Mouse (Mus musculus): ENCODE measurements around the gene Ech1.

The Ech1 gene

DNA sequence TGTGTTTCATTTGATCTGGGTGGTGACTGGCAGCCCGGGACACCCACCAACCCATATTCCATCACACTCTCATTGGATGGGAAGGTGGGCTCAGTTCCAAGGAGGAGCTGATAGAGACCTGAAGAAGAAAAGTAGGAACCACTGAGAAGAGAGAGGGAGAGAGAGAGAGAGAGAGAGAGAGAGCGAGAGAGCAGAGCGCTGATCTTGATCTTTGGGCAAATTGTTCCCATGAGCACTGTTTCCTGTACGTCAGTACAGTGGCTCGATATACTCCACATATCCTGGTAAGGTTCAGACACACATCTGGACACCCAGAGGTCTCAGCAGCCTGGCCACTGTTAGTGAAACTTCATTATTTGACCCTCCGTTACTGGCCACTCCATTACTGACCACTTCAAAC, 38.5 kb downstream of the Ech1 start, which contains the start of gene Lgals7:
TSS of gene Lgals7 (plus strand) at position 314 of the 400 bp plus-strand sequence.
- DNase-seq: no peak

DNA sequence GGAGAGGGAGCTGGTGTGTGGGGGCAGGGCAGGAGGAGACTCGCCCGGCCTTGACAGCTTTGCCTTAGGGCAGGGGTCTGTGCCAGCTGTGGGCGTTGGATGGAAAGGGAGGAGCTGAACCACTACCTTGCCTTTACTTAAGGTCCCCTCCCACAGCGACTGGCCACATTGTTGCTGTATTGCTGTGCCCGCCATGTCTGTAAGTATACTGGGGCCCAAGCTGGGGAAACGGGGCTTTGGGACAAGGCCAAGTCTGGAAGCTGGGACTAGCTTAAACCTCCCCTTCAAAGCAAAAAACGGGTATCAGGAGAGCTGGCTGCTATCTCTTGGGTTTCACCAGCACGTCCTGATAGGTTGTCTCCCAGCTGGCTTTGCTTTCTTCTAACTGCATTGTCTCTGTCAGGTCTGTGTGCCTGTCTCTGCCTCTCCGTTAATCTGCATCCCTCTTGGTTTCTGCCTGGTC, 39.3 kb downstream of the Ech1 start:
- no peak for DNase-seq

DNA sequence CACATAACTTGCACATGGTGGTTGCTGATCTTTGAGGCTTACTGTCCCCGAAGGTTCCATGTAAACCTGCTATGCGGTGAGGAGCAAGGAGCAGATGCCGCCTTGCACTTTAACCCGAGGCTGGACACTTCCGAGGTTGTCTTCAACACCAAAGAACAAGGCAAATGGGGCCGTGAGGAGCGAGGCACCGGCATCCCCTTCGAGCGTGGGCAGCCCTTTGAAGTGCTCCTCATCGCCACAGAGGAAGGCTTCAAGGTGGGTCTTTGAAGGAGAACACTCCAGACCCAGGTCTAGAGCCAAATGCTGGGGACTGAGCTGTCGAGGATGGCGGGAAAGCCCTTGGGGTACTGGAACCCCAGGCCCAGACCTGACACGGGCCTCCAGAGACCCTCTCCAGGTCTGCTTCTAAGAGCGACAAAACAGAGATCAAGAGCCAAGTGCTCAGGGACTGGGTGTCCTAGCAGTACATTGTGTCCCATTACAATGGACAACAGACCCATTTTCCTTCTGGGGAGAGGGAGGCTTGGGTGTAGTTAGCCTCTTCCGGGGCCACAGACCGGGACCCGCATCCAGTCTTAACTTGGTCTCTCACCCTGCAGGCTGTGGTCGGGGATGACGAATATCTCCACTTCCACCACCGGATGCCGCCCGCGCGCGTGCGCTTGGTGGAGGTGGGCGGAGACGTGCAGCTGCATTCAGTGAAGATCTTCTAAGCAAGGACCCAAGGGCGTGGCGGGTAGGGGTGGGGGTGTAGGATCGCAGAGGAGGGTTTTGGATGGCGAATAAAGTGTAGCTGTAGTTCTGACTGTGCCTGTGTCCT, 40.7 kb downstream of the Ech1 start:
- peak; percentile 99 for DNase-seq

DNA sequence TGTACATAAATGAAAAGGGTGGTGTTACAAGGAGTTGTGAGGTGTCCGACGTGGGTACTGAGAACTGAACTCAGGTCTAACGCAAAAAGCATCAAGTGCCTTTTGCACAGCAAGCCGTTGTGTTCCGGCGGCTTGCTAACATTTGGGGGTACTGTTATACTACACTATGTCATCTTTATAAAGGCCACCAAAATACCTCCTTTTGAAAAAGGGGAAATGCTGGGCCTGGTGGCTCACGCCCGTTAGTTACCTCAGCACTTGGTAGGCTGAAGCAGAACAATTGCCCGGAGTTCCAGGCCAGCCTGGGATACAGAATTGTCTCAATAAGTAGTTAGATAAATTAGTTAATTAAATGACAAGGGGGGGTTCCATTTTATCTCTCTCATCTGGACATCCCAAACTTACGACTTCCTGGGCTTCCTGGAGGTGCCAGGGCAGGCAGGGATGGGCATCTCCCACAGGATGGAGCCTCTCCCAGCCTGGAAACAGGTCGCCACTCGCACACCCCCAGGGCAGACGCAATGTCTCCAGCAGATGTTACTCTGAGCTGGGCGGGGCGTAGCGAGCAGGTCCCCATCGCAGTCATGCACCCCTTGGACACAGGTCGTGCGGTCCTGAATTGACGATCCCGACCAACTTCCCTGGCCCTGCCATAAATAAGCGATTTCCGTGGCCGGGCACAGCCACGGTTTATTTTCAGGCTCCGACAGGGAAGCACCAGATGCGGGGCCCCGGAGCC, 41.9 kb downstream of the Ech1 start:
- no peak for DNase-seq

DNA sequence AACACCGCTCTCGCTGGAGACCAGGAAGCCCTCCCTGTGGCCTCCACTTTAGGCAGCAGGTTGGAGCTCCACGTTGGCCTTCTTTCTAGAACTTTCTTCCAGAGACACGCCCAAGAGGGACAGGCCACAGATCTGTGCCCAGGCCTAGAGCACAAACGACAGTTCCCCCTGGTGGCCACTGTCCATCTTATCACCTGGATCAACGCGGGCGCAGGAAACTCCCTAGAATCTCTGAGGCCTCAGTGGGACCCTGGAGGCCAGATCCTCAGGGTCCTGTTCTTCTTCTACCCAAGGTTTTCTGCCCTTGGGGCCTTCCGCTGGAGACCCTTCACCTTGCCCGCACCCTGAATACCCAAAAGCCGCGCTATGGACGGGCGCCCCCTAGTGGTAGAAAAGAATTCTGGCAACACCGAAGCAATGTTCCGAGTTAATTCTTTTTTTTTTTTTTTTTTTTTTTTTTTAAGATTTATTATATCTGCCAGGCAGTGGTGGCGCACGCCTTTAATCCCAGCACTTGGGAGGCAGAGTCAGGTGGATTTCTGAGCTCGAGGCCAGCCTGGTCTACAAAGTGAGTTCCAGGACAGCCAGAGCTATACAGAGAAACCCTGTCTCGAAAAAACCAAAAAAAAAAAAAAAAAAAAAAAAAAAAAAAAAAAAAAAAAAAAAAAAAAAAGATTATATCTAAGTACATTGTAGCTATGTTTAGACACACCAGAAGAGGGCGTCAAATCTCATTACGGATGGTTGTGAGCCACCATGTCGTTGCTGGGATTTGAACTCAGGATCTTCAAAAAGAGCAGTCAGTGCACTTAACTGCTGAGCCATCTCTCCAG, 42.7 kb downstream of the Ech1 start:
- DNase-seq: peak; percentile 85

DNA sequence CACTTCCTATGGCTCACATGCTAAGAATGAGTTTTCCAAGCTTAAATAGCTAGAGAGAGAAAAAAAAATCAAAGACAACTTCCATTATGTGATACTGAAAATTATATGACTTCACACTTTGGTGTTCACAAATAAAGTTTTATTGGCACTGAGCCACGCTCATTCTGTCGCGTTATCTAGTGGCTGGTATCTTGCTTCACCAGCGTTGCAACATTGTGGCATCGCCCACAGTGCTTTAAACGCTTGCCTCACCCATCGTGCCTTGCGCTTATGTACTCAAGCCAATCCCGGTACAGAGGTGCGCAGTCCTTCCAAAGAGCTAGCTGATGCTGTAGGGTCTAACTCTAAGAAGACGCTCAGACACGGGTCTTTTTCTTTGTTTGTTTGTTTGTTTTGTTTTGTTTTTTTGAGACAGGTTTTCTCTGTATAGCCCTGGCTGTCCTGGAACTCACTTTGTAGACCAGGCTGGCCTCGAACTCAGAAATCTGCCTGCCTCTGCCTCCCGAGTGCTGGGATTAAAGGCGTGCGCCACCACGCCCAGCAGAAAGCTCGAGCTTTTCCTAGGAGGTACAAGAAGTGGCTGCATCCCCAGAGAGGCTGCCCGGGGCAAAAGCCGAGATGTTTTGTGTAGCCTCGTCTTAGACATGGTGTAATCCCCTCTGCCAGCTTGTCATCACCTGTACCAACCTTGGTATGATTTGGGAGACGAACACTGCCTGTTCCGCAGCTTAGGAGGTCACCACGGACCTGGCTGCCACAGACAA, 46.1 kb downstream of the Ech1 start:
- DNase-seq: no peak

DNA sequence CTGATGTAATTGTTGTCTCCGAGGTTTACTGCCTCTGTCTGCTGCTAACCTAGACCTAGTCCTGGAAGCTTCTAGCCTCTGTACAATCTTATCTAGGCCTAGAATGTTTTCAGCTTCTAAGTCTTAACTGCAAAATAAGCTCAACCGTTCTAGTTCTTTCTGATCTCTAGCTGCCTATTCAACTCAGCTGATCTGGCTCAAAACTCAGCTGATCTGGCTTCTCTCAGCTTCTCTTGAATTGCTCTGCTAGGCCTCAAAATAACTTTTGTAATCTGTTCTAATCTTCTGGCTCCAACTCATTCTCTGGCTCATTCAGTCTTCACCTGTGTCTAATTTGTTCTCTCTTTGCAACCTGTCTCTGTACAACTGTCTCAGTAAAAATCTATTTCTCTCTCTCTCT, 49.5 kb downstream of the Ech1 start:
- DNase-seq: no peak

DNA sequence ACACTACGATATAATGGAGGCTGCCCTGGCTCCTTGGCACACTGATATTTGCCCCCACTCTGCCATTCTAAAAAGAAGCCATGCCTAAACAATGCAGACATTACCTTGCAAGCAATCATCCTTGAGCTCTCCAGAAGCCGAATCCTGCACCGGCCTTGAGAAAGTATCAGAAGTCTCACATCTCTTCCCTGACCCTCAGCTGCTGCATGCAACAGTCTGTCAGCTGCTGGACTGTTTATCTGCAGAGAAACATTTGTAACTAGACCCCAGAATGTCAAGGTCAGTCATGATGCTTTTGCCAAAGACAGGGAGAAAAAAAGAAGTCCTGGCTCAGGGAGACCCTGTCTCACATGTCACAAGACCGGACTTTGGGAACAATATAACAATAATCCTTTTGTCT, 51.1 kb downstream of the Ech1 start:
- no peak for DNase-seq

DNA sequence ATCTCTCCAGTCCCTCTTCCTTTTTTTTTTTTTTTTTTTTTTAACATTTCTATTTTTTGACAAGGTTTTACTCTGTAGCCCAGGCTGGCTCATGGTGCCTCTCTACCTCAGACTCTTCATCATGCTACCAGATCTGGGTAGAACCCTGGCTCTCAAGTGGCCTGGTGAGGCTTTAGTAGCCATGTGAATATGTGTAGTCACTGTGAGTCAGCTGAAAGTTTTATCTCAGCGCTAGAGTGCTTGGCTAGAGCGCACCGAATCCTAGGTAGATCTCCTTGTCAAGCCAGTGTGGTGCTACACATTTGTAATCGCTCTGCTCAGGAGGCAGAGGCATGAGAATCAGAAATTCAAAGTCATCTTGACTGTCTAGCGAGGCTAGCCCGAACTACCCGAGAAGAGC, 52.1 kb downstream of the Ech1 start:
- no peak for DNase-seq

DNA sequence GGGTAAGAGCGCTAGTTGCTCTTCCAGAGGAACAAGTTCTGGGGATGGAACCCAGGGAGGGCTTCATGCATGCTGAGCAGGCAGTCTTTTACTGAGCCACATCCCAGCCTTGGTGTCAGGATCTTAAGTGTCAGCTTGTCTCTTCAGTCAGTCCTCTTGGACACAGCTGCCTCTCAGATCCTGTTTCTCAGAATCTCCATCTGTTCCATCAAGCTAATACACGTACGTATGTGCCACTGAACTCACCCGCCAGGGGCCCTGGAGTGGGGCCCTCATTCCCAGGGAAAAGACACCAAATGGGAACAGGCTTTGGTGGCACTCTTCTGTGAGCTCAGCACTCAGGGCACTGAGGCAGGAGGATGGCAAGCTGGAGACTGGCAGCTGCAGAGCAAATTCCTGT, 52.8 kb downstream of the Ech1 start:
- DNase-seq: no peak

DNA sequence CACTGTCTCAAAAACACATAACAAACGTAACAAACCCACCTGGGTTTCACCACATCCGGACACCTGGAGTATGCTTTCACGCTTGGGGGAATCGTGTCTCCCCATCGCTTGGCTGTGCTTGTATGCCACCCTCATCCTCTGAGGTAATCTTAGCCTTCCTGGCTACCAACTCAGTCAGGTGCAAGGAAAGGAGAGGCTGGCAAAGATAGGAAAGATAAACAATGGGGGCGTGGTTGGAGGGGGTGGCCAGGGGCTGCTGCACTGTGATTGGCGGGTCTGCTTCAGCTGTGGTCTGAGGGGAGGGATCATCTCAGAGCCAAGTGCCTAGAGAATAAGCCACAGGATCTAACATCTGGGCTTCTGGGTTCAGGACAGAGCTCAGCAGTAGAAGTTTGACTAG, 54.6 kb downstream of the Ech1 start:
- peak; percentile 61 for DNase-seq

DNA sequence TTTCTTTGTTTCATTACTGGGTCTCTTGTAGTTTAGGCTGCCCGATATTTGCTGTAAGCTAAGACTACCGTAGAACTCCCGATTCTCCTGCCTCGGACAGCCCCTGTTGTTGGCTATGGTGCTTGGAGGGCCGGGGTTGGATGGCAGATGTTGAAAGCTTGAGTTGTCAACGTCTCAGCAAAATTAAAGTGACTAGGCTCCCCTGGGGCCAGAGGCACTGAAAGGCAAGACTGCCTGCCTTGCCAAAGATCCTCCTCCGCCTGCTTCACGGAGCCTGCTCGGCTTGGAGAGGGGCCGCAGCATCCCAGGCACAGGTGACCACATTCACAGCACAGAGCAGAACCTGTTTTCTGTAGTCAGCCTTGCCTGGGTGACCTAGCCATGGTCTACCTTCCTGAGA, 55.5 kb downstream of the Ech1 start:
- no peak for DNase-seq

DNA sequence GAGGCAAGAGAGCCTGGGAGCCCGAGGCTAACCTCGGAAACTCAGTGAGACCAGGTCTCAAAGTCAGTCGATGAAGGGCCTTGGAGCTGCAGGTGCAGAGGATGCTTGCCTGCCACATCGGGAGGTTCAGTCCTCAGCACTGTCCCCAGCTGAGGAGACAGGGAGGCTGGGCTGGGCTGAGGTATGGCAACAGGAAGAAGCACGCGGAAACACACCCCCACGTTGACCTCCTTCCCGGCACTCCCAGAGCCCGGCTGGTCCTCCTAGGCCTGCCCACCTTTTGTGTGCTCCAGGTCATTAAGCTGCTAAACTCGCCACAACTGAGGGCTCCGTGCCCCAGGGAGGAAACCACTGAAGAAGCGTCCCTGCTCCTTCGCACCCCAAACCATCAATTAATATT, 56.2 kb downstream of the Ech1 start, which contains the start of gene Capn12:
TSS of gene Capn12 (plus strand) at position 224 of the 400 bp plus-strand sequence.
- DNase-seq: peak; percentile 61
